Mouse (Mus musculus) bone marrow macrophage, adult 2 months (primary cell): ENCODE results near the gene Dirc2.

Source experiments
- CTCF ChIP-seq: IDR thresholded peaks from 2 replicates; pipeline ENCODE4 v1.5.1; 2012; ENCODE audit warnings: low read depth, mild to moderate bottlenecking, low read length, moderate library complexity
- POLR2A ChIP-seq: IDR thresholded peaks from 2 replicates; pipeline ENCODE4 v1.6.1; 2012; ENCODE audit warnings: mild to moderate bottlenecking, low read depth, low read length, borderline replicate concordance

DNA sequence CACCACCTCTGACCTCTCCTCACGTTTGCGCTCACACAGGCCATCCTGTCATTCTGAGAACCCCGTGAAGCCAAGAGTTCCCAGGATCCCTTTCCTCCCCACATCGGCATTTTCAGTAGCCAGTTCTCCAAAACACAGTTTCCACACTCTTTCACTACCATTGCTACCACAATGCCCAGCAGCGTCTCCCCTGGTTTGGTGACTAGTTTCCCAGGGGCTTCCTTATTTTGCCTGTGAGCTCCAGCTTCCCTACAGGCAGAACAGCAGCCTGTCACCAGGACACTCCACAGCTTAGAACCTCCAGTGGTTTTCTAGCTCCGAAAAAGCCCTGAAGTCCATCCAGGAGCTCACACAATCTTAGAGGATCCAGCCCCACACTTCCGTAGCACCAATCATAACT is 19.8 kb downstream of the Dirc2 start:
- TF ChIP-seq CTCF (no peak), POLR2A (no peak)
